Mouse (Mus musculus): ENCODE data around the gene Rad9a. TPM values are rescaled to one million over a fixed set of nuclear protein-coding genes. Genes with fewer than 3 reads are reported as not detected.

Gene Rad9a
- total RNA-seq, 2 experiments from 2014 or later = 6.4 to 9.0 TPM

- intact Hi-C loops (cut with DNase I) = no loop called here
These were observed 49.6 kb downstream of the Rad9a start for GRCm38 (mm10) chr19:4151898-4152297.

DNA sequence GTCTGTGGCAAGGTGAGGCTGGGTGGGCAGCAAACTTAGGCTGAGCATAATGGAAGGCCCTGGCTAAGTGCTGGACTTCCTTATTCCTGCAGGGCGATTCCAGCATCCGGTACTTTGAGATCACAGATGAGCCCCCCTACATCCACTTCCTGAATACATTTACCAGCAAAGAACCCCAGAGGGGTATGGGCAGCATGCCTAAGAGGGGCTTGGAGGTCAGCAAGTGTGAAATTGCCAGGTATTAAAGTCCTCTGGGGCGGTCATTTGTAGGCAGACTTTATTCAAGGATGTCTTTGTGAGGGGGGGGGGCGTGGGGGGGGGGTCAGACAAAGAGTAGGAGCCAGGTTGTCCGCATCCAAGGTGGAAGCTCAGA is 50.0 kb downstream of the Rad9a start:
- intact Hi-C loops (cut with DNase I) = no loop called here
- DNase-seq (ENCODE audit: low spot score in 2 of 2) = no peak

More at GRCm38 (mm10) chr19:4151898-4152297, 49.6 kb downstream of the Rad9a start:
- DNase-seq (ENCODE audit: low spot score in 2 of 2) = no peak

GRCm38 (mm10) chr19:4150567-4151487 is 50.6 kb downstream of the Rad9a start:
- DNase-seq (ENCODE audit: low spot score in 2 of 2) = no peak
- intact Hi-C loops (cut with DNase I) = no loop called here

- DNase-seq (ENCODE audit: low spot score in 2 of 2) = no peak
- intact Hi-C loops (cut with DNase I) = no loop called here
These were observed 51.5 kb downstream of the Rad9a start for GRCm38 (mm10) chr19:4149764-4150461.

GRCm38 (mm10) chr19:4149283-4149682 is 52.2 kb downstream of the Rad9a start:
- intact Hi-C loops (cut with DNase I) = no loop called here
- DNase-seq (ENCODE audit: low spot score in 2 of 2) = no peak

DNA sequence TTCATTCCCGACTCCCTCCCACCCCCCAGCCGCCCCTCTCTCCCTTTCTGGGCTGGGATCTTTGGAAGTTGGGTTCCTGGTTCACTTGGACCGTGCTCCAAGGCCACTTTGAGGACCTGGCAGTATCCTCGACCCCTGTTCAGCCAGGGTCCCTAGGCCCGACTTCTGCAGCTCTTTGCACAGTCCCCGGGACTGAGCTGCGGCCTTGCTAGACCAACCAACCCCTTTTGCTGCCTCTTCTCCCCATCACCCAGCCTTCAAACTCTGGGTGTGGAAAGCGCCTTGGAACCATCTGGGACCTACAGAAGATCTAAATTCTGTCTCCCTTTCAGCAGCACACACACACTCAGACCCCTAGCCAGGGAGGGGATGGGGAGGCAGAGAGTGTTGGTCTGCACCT is 52.6 kb downstream of the Rad9a start:
- intact Hi-C loops (cut with DNase I) = no loop called here
- DNase-seq (ENCODE audit: low spot score in 2 of 2) = no peak

- intact Hi-C loops (cut with DNase I) = no loop called here
- peak; percentile 94 to 95 for DNase-seq (ENCODE audit: low spot score in 2 of 2)
These were observed 53.0 kb downstream of the Rad9a start, which contains the start of gene Coro1b for GRCm38 (mm10) chr19:4148491-4148806. Gene Coro1b (plus strand): TSS chr19:4148619.

GRCm38 (mm10) chr19:4147782-4148490 is 53.5 kb downstream of the Rad9a start:
- intact Hi-C loops (cut with DNase I) = no loop called here
- DNase-seq (ENCODE audit: low spot score in 2 of 2) = no peak

GRCm38 (mm10) chr19:4147022-4147405 is 54.4 kb downstream of the Rad9a start:
- intact Hi-C loops (cut with DNase I) = no loop called here
- no peak for DNase-seq (ENCODE audit: low spot score in 2 of 2)

DNA sequence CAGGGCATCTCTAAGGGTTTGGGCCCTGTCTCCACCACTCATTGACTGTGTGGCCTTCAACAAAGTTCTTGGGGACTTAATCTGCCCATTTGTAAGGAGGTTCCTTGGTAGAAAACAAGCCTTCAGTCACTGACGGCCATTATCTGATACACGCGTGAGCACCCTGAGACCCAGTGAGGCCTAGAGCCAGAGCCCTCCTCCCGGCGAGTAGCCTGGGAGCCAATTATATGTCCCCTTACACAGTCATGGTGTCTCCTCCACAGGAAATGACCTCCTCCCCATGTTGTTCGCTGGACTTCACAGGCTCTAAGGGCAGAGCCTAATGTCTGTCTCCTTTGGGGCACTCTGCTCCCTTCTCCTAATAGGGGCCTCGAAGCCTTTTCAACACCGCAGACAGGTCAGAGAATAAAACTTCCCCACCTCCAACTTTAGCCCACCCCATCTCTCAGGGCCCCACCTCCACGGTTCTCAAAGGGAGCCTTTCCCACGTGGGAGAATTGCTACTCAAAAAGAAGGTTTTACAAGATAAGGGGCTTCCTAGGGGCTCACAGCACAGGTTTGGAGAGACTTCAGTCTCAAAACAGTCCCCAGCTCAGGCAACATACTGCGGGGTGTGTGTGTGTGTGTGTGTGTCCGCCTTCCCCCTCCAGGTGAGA is 55.0 kb downstream of the Rad9a start:
- intact Hi-C loops (cut with DNase I) = no loop called here
- no peak for DNase-seq (ENCODE audit: low spot score in 2 of 2)

GRCm38 (mm10) chr19:4145936-4146335 is 55.5 kb downstream of the Rad9a start:
- no peak for DNase-seq (ENCODE audit: low spot score in 2 of 2)
- intact Hi-C loops (cut with DNase I) = no loop called here

Small RNA genes lying within 50 kb of the gene (microRNA-seq; reads per million reads assigned to microRNA genes)
- 0 reads per million in 2 experiments for gene Gm26115

Other genes with a start within 250 kb of the Rad9a start
- gene Aldh3b3, start 243.0 kb downstream of the Rad9a start, total RNA-seq (2021) = under 1 TPM in 1 of 2 experiments, not detected in 1; 0.13 TPM
- gene Aldh3b2, start 229.3 kb downstream of the Rad9a start, total RNA-seq (2021) = 1 to 10 TPM; 1.8 to 2.4 TPM
- 1 to 10 TPM; 1.8 to 3.1 TPM for gene Acy3, start 215.1 kb downstream of the Rad9a start, total RNA-seq (2021)
- not detected for gene Tbx10, start 208.9 kb downstream of the Rad9a start, total RNA-seq (2021)
- gene Nudt8, start 201.1 kb downstream of the Rad9a start, total RNA-seq (2021) = 10 to 100 TPM in 1 of 2 experiments, 1 to 10 TPM in 1; 8.5 to 10.3 TPM
- 1 to 10 TPM; 1.2 to 1.6 TPM for gene Gm49405, start 201.0 kb downstream of the Rad9a start, total RNA-seq (2021)
- gene Doc2g, start 198.3 kb downstream of the Rad9a start, total RNA-seq (2021) = 1 to 10 TPM; 3.2 to 3.5 TPM
- gene Ndufv1, start 188.9 kb downstream of the Rad9a start, total RNA-seq (2021) = 100 to 1,000 TPM; 227 to 231 TPM
- gene Gstp1, start 163.7 kb downstream of the Rad9a start, total RNA-seq (2021) = 100 to 1,000 TPM; 213 to 245 TPM
- gene Gstp2, start 155.6 kb downstream of the Rad9a start, total RNA-seq (2021) = 10 to 100 TPM; 22.3 to 24.3 TPM
- not detected for gene Gstp3, start 142.1 kb downstream of the Rad9a start, total RNA-seq (2021)
- gene Cabp2, start 120.1 kb downstream of the Rad9a start, total RNA-seq (2021) = not detected
- gene Cdk2ap2, start 104.5 kb downstream of the Rad9a start, total RNA-seq (2021) = 10 to 100 TPM; 26.4 to 26.7 TPM
- 100 to 1,000 TPM; 225 to 226 TPM for gene Pitpnm1, start 101.7 kb downstream of the Rad9a start, total RNA-seq (2021)
- gene Aip, start 75.8 kb downstream of the Rad9a start, total RNA-seq (2021) = 10 to 100 TPM; 83.4 to 94.1 TPM
- not detected for gene Gpr152, start 61.9 kb downstream of the Rad9a start, total RNA-seq (2021)
- gene Cabp4, start 57.6 kb downstream of the Rad9a start, total RNA-seq (2021) = under 1 TPM; 0.11 to 0.23 TPM
- 10 to 100 TPM; 80.7 to 87.5 TPM for gene Coro1b, start 53.0 kb downstream of the Rad9a start, total RNA-seq (2021)
- gene Ptprcap, start 48.1 kb downstream of the Rad9a start, total RNA-seq (2021) = 1 to 10 TPM; 1.0 to 1.5 TPM
- gene Rps6kb2, start 38.3 kb downstream of the Rad9a start, total RNA-seq (2021) = 10 to 100 TPM; 39.5 to 39.9 TPM
- gene Carns1, start 26.2 kb downstream of the Rad9a start, total RNA-seq (2021) = 1 to 10 TPM; 3.8 to 5.9 TPM
- gene Tbc1d10c, start 10.4 kb downstream of the Rad9a start, total RNA-seq (2021) = 1 to 10 TPM; 1.6 to 1.8 TPM
- 100 to 1,000 TPM; 323 to 336 TPM for gene Ppp1ca, start 9.6 kb downstream of the Rad9a start, total RNA-seq (2021)
- 1 to 10 TPM; 1.3 to 1.5 TPM for gene Clcf1, start 12.6 kb upstream of the Rad9a start, total RNA-seq (2021)
- gene AC109138.7, start 12.7 kb upstream of the Rad9a start, total RNA-seq (2021) = not detected
- gene Pold4, start 30.2 kb upstream of the Rad9a start, total RNA-seq (2021) = 10 to 100 TPM; 16.2 to 16.9 TPM
- gene Ssh3, start 67.5 kb upstream of the Rad9a start, total RNA-seq (2021) = 10 to 100 TPM; 44.5 to 52.4 TPM
- 10 to 100 TPM; 84.5 to 84.9 TPM for gene Ankrd13d, start 81.5 kb upstream of the Rad9a start, total RNA-seq (2021)
- 100 to 1,000 TPM; 165 to 173 TPM for gene Grk2, start 104.6 kb upstream of the Rad9a start, total RNA-seq (2021)
- gene Kdm2a, start 196.6 kb upstream of the Rad9a start, total RNA-seq (2021) = 10 to 100 TPM; 62.1 to 74.9 TPM
- 1 to 10 TPM; 1.3 to 1.4 TPM for gene Rhod, start 237.8 kb upstream of the Rad9a start, total RNA-seq (2021)

Data from left cerebral cortex, postnatal 14 days (tissue).